Mouse (Mus musculus) midbrain, embryonic 10.5 days (tissue): Measurements from ENCODE around the gene Abhd14b. TPM values are rescaled to one million over a fixed set of nuclear protein-coding genes. Genes with fewer than 3 reads are reported as not detected.
A peak's percentile ranks its signal among the peaks of the same experiment; 100 is the strongest.

Experiments
- DNase-seq: peaks from one replicate; pipeline ENCODE4 v3.0.0-alpha.2; 2017; ENCODE audit warnings: low spot score
- H3K27ac ChIP-seq: fragments of 300-500 bp; sonication (generic); replicated peaks from 2 replicates; pipeline ENCODE4 v1.5.1; 2016; ENCODE audit warnings: mild to moderate bottlenecking
- H3K27me3 ChIP-seq: fragments of 300-500 bp; sonication (generic); 2 replicates; pipeline ENCODE4 v1.6.1; 2016; ENCODE audit warnings: low read depth, mild to moderate bottlenecking; ENCODE audit not compliant: poor library complexity, severe bottlenecking
- H3K36me3 ChIP-seq: fragments of 300-500 bp; sonication (generic); 2 replicates; pipeline ENCODE4 v1.6.1; 2016; ENCODE audit warnings: mild to moderate bottlenecking, moderate library complexity
- H3K4me1 ChIP-seq: fragments of 300-500 bp; sonication (generic); 2 replicates; pipeline ENCODE4 v1.6.1; 2016
- H3K4me3 ChIP-seq: fragments of 300-500 bp; sonication (generic); 2 replicates; pipeline ENCODE4 v1.5.1; 2016; ENCODE audit warnings: mild to moderate bottlenecking, moderate library complexity
- H3K9me3 ChIP-seq: fragments of 300-500 bp; sonication (generic); replicated peaks from 2 replicates; pipeline ENCODE4 v1.6.1; 2016; ENCODE audit warnings: mild to moderate bottlenecking
- whole genome bisulfite sequencing: fragments of 180-500 bp; shearing (Covaris S2); methylation state at CpG from one replicate; pipeline ENCODE4 v1.1.7; 2016; 5-methylcytosine and 5-hydroxymethylcytosine counted together
- polyA plus RNA-seq: library from polyadenylated mRNA; unstranded; fragments of >200 nt; fragmentation: Nextera tagmentation; extraction: Ambion mirVana; gene quantifications from 2 replicates; pipeline ENCODE4 v1.2.1, GENCODE M21; 2016

The Abhd14b gene
- polyA plus RNA-seq, 1 experiment from 2014 or later: 5.2 TPM

- 77% methylated on average over 5 of the region's 5 CpGs for WGBS
- H3K27ac ChIP-seq: no peak overlapping the region
Observed at GRCm38 (mm10) chr9:106442680-106443079, 4.6 kb upstream of the Abhd14b start.

DNA sequence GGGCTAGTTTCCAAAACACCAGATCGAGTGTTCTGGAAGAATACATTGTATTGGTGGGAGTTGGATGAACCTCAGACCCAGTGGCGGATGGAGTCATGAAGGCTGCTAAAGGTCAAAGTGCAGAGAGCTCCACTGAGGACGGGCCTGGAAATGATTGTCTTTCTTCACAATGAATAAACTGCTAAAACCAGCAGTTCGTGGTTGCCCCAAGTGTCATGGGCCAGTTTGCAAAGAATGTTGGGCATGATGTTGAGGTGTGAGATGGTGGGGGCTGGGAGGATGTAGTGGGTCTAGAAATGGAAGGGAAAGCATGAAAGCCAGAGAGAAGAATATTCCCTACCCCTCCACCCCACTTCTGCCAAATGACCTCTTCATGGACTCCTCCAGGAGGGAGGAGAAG, 2.4 kb upstream of the Abhd14b start:
- Histone ChIP-seq H3K27ac (no peak overlapping the region), H3K27me3 (peaks cover 1% of the 10 kb centered on the region; the same call in 1 of the 2 replicates), H3K4me3 (no peak overlapping the region), H3K9me3 (no peaks in the 10 kb centered on the region), H3K36me3 (0 out of 2 replicates have a peak, but pooled peaks cover 3% of the 10 kb centered on the region), H3K4me1 (peaks cover 52% of the 10 kb centered on the region)
- DNase-seq: no peak
- WGBS: 78% methylated on average over 4 of the region's 4 CpGs

More at GRCm38 (mm10) chr9:106442680-106443079, 4.6 kb upstream of the Abhd14b start:
- H3K9me3 ChIP-seq: no peaks in the 10 kb centered on the region
- H3K4me3 ChIP-seq: no peak overlapping the region
- DNase-seq: no peak
- H3K4me1 ChIP-seq: peaks cover 46% of the 10 kb centered on the region
- H3K36me3 ChIP-seq: 0 out of 2 replicates have a peak, but pooled peaks cover 3% of the 10 kb centered on the region
- no peaks in the 10 kb centered on the region for H3K27me3 ChIP-seq

DNA sequence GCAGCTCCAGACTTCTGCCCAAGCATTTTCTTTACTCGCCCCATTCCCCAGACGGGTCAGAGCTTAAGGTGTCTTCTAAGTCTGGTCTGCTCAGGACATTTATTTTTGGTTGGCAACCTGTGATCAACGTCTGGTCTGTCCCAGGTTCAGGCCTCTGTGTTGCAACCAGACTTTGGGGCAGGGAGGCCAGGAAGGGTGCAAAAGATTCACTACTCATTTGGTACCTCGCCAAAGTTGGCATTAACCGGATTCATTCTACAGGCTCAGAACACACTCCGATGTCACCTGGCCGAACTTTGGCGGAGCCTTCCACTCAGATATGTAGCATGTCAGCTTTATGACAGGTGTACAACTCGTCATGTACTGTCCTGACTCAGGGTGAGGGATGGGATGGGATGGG, 692 bp downstream of the Abhd14b start:
- H3K9me3 ChIP-seq: no peaks in the 10 kb centered on the region
- peak overlapping the region; percentile 62 for H3K4me3 ChIP-seq
- H3K27ac ChIP-seq: peak overlapping the region; percentile 87
- DNase-seq: no peak
- H3K4me1 ChIP-seq: peaks cover 83% of the 10 kb centered on the region
- 40% methylated on average over 9 of the region's 9 CpGs for WGBS
- H3K36me3 ChIP-seq: no peaks in the 10 kb centered on the region
- peaks cover 12% of the 10 kb centered on the region; the same call in 1 of the 2 replicates for H3K27me3 ChIP-seq

- Histone ChIP-seq H3K36me3 (no peaks in the 10 kb centered on the region), H3K27ac (peak overlapping the region; percentile 87), H3K4me3 (peak overlapping the region; percentile 62), H3K4me1 (peaks cover 90% of the 10 kb centered on the region), H3K27me3 (peaks cover 12% of the 10 kb centered on the region; the same call in 1 of the 2 replicates), H3K9me3 (no peaks in the 10 kb centered on the region)
- under 1% methylated on average over 23 of the region's 23 CpGs for WGBS
- peak; percentile 62 for DNase-seq
Observed at GRCm38 (mm10) chr9:106448498-106449031, 1.3 kb downstream of the Abhd14b start.

DNA sequence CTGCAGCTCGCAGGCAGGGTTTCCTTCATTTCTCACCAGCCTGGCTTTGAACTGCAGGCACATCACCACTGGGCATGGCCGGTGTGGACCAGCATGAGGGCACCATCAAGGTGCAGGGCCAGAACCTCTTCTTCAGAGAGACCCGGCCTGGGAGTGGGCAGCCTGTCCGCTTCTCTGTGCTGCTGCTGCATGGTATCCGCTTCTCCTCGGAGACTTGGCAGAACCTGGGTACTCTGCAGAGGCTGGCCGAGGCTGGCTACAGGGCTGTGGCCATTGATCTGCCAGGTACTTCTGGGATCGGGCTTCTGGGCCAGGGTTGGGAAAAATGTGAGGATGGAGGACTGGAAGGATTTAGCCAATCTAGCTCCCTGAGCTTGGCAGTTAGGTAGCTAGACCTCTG, 2.7 kb downstream of the Abhd14b start:
- Histone ChIP-seq H3K9me3 (no peaks in the 10 kb centered on the region), H3K4me3 (no peak overlapping the region), H3K27ac (0 out of 2 replicates have a peak overlapping the region, but pooled peaks have one; percentile 99), H3K36me3 (no peaks in the 10 kb centered on the region), H3K27me3 (peaks cover 12% of the 10 kb centered on the region; the same call in 1 of the 2 replicates), H3K4me1 (peaks cover 94% of the 10 kb centered on the region)
- no peak for DNase-seq
- WGBS: 93% methylated on average over 8 of the region's 8 CpGs

GRCm38 (mm10) chr9:106450661-106451060, 3.4 kb downstream of the Abhd14b start:
- Histone ChIP-seq H3K4me1 (peaks cover 94% of the 10 kb centered on the region), H3K27ac (peak overlapping the region; percentile 99), H3K27me3 (peaks cover 12% of the 10 kb centered on the region; the same call in 1 of the 2 replicates), H3K9me3 (no peaks in the 10 kb centered on the region), H3K36me3 (no peaks in the 10 kb centered on the region), H3K4me3 (no peak overlapping the region)
- WGBS: 27% methylated on average over 9 of the region's 9 CpGs
- DNase-seq: no peak

DNA sequence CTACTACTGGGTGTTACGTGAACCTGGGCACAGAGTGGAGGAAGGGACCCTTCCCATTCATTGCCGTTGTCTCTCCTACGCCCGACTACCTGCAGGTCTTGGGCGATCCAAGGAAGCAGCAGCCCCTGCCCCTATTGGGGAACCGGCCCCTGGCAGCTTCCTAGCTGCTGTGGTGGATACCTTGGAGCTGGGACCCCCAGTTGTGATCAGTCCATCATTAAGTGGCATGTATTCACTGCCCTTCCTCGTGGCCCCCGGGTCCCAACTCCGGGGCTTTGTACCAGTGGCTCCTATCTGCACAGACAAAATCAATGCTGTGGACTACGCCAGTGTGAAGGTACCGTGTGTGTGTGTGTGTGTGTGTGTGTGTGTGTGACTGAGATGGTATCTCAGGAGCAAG, 4.0 kb downstream of the Abhd14b start:
- H3K27ac ChIP-seq: peak overlapping the region; percentile 99
- 87% methylated on average over 11 of the region's 11 CpGs for WGBS
- peaks cover 94% of the 10 kb centered on the region for H3K4me1 ChIP-seq
- H3K27me3 ChIP-seq: peaks cover 12% of the 10 kb centered on the region; the same call in 1 of the 2 replicates
- H3K9me3 ChIP-seq: no peaks in the 10 kb centered on the region
- no peak for DNase-seq
- peak overlapping the region; percentile 94 for H3K4me3 ChIP-seq
- peaks cover 5% of the 10 kb centered on the region for H3K36me3 ChIP-seq

GRCm38 (mm10) chr9:106451899-106452298, 4.6 kb downstream of the Abhd14b start:
- peaks cover 11% of the 10 kb centered on the region for H3K36me3 ChIP-seq
- WGBS: 51% methylated on average over 2 of the region's 2 CpGs
- H3K9me3 ChIP-seq: no peaks in the 10 kb centered on the region
- peak overlapping the region; percentile 99 for H3K27ac ChIP-seq
- H3K4me3 ChIP-seq: peak overlapping the region; percentile 94
- peaks cover 94% of the 10 kb centered on the region for H3K4me1 ChIP-seq
- peaks cover 12% of the 10 kb centered on the region; the same call in 1 of the 2 replicates for H3K27me3 ChIP-seq
- DNase-seq: no peak

DNA sequence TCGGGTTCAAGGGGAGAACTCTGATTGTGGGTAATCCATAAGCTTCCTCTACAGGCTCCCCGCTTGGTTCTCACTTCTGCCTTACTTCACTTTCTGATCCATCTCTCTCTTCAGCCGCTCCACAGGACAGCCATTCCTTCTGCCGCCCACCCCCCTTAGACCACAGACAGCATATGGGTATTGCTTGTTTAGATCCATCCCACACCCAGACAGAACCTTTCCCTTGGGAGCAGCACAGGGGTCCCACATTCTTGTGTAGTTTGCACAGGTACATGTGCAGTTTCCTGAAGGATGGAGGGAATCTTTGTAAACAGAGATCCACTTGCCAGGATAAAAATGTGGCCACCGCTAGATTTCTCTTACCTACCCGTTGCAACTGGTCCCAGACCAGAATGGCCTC, 5.1 kb downstream of the Abhd14b start:
- WGBS: 20% methylated on average over 6 of the region's 6 CpGs
- Histone ChIP-seq H3K27ac (peak overlapping the region; percentile 99), H3K4me1 (peaks cover 94% of the 10 kb centered on the region), H3K27me3 (peaks cover 12% of the 10 kb centered on the region; the same call in 1 of the 2 replicates), H3K36me3 (peaks cover 15% of the 10 kb centered on the region), H3K9me3 (no peaks in the 10 kb centered on the region), H3K4me3 (peak overlapping the region; percentile 94)
- DNase-seq: no peak

GRCm38 (mm10) chr9:106452821-106453220, 5.6 kb downstream of the Abhd14b start:
- WGBS: 0% methylated on average over 6 of the region's 7 CpGs
- peak; percentile 81 for DNase-seq
- peaks cover 12% of the 10 kb centered on the region; the same call in 1 of the 2 replicates for H3K27me3 ChIP-seq
- H3K4me3 ChIP-seq: peak overlapping the region; percentile 94
- peaks cover 20% of the 10 kb centered on the region for H3K36me3 ChIP-seq
- peak overlapping the region; percentile 99 for H3K27ac ChIP-seq
- peaks cover 94% of the 10 kb centered on the region for H3K4me1 ChIP-seq
- H3K9me3 ChIP-seq: no peaks in the 10 kb centered on the region

DNA sequence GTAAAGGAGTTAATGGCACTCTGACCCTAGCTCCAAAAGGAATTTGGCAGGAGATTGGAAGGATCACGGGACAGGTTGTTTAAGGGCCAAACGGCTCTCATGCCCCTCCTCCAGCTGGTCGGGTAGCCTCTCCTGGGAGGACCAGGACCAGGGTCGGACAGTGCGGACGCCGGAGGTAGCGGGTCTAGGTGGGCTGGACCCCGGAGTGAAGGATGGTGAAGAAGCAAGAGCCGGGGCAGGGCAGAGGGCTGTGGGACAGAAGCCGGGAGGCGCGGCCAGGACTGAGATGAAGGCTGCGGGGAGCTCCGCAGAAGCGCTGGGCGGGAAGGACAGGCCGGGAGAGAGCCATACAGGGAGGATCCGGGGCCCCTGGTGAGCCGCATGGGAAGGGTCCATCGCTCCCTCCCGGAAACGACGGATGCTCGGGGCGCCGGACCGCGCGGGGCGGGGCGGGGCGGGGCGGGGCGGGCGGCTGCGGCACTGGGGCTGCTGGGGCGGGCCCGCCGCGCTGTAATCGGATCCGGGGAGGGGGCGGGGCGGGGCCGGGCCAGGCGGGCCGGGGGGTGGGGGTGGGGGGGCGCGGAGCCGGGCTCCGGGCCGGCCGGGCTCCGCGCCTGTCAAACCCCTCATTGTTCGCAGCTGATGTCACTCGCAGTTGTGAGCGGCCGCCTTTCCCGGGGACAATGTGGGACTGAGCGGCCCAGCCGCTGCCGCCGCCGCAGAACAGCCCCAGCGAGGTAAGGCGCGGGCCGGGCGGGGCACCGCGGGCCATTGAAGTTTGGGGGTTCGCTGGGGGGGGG, 6.2 kb downstream of the Abhd14b start, which contains the start of gene Pcbp4:
Pcbp4 (plus strand) TSS at position 21 of the 800 bp plus-strand sequence.
- Histone ChIP-seq H3K36me3 (peaks cover 27% of the 10 kb centered on the region), H3K4me1 (peaks cover 94% of the 10 kb centered on the region), H3K27ac (peak within 1 kb of the TSS; percentile 99), H3K4me3 (peak within 1 kb of the TSS; percentile 94), H3K27me3 (peaks cover 12% of the 10 kb centered on the region; the same call in 1 of the 2 replicates), H3K9me3 (no peaks in the 10 kb centered on the region)
- WGBS: 1% methylated on average over 57 of the region's 74 CpGs
- DNase-seq: peak; percentile 88

DNA sequence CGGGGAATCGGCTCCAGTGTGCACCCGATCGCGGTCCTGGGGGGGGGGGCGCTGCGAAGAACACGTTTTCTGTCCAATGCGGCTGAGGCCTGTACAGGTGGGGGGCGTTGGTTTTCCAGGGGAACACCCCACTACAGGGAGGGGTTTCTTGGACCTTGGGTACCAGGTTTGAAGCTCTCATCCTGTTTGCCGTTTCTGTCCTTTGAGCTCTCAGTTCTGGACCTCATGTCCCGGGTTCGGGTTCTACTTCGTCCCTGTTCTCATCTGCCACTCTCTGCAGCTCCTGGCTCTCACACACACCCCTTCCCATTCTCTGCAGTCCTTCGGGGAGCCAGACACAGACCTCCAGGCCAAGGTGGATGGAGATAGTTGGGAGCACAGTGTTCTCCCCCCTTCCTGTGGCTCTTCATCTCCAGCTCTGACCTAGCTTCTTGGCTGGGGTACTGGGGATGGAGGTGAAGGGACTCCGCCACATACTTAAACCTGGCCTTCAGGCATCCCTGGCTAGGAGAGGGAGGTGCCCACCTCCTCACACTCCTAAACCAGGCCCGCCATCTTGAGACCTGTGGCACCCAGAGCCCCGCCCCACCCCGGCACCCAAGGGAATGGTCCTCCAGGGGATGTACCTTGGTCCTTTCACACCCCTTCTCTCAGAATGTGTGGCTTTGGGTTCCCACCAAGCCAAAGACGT, 7.0 kb downstream of the Abhd14b start:
- Histone ChIP-seq H3K9me3 (no peaks in the 10 kb centered on the region), H3K27ac (peak overlapping the region; percentile 99), H3K27me3 (peaks cover 12% of the 10 kb centered on the region; the same call in 1 of the 2 replicates), H3K4me1 (peaks cover 94% of the 10 kb centered on the region), H3K36me3 (peaks cover 34% of the 10 kb centered on the region), H3K4me3 (peak overlapping the region; percentile 94)
- under 1% methylated on average over 20 of the region's 20 CpGs for WGBS
- DNase-seq: peak; percentile 64
